Mouse (Mus musculus): ENCODE data around the gene Stx8. TPM values are rescaled to one million over a fixed set of nuclear protein-coding genes. Genes with fewer than 3 reads are reported as not detected.
A peak's percentile ranks its signal among the peaks of the same experiment; 100 is the strongest.

Gene Stx8
- polyA plus RNA-seq, 1 experiment from 2014 or later = 83.2 TPM

DNA sequence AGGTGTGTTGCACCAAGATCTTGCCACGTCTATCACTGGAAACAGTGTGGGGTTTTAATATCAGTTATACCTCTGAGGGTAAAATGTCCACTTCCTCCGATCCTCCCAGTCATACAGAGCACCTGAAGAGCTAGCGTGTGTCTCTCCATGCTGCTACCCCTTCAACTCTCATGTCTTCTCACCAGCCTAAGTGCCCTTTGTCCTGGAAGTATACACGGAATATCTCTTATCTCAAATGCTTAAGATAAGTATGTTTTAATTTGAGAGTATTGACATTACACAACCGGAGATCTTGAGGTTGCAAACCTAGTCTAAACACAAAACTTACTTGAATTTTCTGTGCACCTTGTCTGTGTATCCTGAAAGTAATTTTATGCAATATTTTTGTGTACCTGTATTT lies 68.4 kb downstream of the Stx8 start:
- DNase-seq (ENCODE audit: low spot score) = no peak

DNA sequence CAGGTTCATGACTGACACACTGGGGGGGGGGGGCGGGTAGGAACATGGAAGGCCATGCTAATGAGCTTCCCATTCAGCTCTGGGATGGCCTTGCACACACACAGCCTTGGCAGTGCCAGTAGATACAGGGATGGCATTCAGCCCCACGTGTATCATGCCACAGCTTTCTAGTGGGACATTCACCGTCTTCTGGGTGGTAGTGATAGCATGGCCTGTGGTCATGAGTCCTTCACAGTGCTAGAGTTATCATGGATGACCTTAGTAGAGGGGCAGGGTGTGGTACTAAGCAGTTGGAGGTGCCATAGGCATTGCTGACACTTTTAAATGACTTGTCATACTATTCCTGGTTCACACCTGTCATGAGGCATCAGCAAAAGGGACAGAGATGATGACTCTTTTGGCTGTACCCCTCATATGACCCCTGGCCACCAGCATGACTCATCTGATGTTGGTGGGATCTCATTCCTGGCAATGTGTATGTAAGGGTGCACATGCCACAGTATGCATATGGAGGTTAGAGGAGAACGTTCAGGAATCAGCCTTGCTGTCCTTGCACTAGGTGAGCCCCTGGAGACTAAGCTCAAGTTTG lies 69.4 kb downstream of the Stx8 start:
- no peak for DNase-seq (ENCODE audit: low spot score)

DNA sequence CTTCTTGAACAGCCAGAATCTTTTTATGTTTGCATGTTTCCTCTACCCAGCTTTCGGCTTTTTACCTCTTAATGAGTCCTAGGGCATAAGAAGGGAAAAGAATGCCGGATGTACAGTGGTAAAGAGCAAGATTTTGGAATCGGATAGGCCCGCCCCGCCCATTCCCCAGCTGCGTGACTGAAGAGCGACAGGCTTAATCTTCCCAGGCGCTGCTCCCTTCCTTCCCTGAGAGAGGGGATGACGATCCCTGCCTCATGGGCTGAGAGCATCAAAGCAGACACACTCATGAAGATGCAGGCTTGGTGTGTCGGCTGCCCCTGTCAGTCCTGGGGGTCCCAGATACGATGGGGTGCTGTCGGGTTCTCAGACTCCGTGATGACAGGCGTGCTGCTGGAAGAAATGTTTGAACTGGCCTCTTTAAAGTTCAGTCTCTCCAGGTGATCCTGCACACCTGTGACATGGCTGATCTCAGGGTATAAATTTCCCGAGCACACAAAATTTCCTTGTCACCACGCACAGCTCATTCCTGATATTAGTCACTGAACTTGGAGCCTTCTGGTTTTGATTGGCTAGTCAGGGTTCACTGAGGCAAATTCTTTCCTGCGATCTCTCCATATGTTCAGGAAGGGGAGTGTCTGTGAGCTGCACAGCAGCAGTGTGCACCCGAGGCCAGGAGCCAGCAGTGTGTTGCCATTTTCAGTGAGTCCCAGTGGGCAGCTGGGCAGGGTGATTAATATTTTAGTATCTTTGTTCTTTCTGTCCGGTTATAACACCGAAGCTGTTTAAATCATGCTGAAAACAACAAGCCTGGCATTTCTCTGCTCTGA lies 70.4 kb downstream of the Stx8 start:
- DNase-seq (ENCODE audit: low spot score) = no peak

GRCm38 (mm10) chr11:68037093-68037492 lies 71.1 kb downstream of the Stx8 start:
- no peak for DNase-seq (ENCODE audit: low spot score)

GRCm38 (mm10) chr11:68038101-68038500 lies 72.1 kb downstream of the Stx8 start:
- DNase-seq (ENCODE audit: low spot score) = no peak

GRCm38 (mm10) chr11:68044181-68044580 lies 78.2 kb downstream of the Stx8 start:
- DNase-seq (ENCODE audit: low spot score) = no peak

- peak; percentile 45 for DNase-seq (ENCODE audit: low spot score)
Observed at GRCm38 (mm10) chr11:68046916-68047315, 80.9 kb downstream of the Stx8 start.

GRCm38 (mm10) chr11:68049261-68050165 lies 83.5 kb downstream of the Stx8 start:
- DNase-seq (ENCODE audit: low spot score) = no peak

- no peak for DNase-seq (ENCODE audit: low spot score)
Observed at GRCm38 (mm10) chr11:68050725-68051124, 84.7 kb downstream of the Stx8 start.

DNA sequence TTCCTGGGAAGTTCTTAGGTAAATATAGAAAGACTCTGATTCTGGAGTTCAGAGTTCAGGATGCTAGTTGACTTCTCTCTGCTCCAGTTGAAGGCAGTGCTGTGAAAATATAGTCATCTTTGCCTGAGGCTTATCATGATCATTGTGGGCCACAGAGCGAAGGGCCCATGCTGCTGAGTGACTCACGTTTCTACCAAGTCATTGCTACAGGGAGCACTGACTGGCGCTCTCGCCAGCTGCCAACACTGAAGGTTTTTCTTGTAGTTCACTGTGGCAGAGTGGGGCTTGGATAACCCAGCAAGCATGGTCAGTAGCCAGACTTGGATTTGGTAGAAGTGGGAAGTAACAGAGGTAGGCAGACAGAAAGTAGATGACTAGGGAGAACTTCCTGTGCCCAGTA lies 85.3 kb downstream of the Stx8 start:
- no peak for DNase-seq (ENCODE audit: low spot score)

DNA sequence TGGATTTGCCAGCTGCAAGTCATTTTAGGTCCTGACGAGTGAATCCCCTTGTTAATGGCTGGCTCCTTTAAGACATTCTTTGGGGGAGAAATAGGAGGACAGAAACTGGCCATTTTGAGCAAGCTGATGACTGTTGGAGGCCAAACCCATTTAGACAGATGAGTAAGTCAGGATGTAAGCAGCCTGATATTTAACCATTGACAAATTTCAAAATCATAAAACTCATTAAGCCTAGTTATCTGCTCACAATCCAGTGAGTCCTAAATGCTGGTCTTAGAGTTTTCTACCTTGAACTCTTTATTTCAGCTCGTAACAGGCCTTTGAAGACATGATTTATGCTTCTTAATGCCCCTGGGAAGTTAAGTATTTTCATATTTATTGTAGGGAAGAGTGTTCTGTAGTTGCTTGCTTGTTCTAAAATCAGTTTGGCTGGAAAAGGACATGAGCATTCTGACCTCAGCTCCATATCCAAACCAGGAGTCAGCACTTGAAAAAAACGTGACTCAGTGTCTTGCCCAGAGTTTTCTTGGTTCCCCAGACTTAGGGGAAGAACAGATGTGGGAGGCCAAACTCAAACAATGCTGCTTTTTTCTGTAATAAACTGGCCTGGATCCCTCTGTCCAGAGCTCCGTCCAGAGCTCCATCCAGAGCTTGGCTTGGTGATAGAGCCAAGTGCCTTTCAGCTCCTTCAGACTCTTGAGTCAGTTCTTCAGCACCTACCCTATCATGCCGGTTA lies 92.6 kb downstream of the Stx8 start:
- no peak for DNase-seq (ENCODE audit: low spot score)

GRCm38 (mm10) chr11:68060651-68061050 lies 94.7 kb downstream of the Stx8 start:
- DNase-seq (ENCODE audit: low spot score) = no peak

GRCm38 (mm10) chr11:68062116-68062515 lies 96.1 kb downstream of the Stx8 start:
- no peak for DNase-seq (ENCODE audit: low spot score)

DNA sequence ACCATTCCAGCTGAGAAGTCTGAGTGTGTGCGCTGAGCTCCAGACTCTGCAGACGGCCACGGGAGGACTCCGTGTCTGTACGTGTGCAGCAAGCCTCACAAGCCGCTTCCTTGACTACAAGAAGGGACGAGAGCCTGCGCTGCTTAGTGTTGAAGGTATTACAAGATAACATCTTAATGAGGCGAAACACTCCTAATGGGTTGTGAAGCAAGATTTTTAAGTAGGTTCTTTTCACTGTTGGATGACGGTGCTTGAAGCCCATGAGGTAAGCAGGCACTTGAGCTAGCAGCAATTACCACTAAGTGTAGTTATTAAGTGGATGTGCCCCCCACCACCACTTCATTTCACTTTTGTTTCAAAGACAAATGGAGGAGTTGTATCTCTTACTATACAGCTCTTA lies 101.8 kb downstream of the Stx8 start:
- no peak for DNase-seq (ENCODE audit: low spot score)

GRCm38 (mm10) chr11:68070086-68070485 lies 104.1 kb downstream of the Stx8 start:
- no peak for DNase-seq (ENCODE audit: low spot score)

- no peak for DNase-seq (ENCODE audit: low spot score)
Observed at GRCm38 (mm10) chr11:68071836-68072235, 105.8 kb downstream of the Stx8 start.

DNA sequence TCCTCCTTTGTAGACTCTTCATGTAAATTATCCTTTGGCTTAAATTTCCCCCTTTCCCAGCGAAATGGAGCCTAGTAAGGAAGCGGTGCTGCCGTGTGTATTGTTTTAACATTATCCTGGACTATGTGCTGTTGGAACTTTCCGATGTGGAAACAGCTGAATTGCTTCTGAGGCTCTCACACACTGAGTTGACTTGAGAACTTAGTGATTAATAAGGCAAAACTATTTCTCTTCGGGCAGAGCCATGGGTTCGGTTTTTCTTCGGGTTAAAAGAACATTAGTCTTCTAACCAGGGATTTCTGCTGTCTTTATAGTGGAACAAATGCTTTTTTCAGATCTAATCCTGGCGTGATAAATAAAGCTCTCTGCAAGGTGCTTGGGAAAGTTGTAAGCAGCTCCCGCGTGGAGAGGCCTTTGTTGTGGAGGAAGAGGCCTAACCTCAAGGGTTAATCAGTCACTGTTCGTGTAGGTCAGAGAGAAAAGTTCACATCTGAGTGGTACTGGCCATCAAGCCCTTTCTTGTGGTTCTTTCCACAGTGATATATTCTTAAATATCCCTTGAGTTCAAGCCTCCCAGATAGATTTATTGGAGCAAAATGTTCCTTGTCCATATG lies 106.7 kb downstream of the Stx8 start:
- no peak for DNase-seq (ENCODE audit: low spot score)

- DNase-seq (ENCODE audit: low spot score) = no peak
Observed at GRCm38 (mm10) chr11:68074686-68075085, 108.7 kb downstream of the Stx8 start.

DNA sequence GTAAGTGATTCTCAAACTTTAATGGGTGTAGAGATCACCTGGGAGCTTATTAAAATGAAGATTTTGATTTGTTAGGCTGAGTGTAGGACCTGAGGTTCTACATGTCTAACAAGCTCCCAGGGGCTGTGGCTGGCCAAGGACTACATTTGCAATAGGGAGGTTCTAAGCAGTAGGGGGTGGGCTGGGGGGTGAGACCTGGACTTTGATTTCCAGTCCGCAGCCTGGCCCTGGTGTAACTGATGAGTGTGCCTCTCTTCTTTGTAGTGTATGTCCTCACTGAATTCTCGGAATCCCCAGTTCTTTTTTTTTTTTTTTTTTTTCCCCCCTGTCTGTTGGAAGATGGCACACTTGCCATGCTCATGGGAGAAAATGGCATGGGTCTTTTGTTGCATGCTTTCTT lies 109.3 kb downstream of the Stx8 start:
- no peak for DNase-seq (ENCODE audit: low spot score)

DNA sequence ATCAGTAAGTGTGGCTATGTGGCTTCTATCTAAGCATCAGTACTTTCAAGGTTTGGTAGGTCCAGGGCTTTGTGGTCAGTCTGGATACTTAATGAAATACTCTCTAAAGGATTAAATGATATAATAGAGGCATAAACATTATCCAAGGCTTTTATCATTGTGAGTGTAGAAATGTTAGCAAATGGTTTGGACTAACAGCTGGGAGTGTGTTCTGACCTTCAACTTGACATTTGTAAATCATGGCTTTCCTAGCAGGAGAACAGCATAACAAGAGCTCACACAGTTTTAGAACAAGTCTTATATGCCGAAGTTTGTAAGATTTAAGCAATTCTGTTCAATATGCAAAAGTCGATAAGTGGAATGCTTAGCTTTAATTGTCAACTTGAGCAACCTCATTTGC lies 113.8 kb downstream of the Stx8 start:
- no peak for DNase-seq (ENCODE audit: low spot score)

DNA sequence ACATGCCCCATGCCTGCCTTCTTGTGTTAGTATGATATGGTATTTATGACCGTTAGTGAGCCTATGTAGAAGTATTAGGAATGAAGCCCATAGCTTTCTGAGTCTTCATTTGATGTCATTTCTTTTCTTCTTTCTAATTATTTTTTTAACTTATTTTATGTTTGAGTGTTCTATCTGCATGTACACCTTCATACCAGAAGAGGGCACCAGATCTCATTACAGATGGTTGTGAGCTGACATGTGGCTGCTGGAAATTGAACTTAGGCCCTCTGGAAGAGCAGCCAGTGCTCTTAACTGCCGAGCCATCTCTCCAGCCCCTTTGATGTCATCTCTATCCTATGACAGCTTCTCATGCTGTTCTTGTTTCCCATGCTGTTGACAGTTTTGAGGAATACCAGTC lies 115.0 kb downstream of the Stx8 start:
- no peak for DNase-seq (ENCODE audit: low spot score)
